Mouse (Mus musculus) E14TG2a.4 (cell line): Measurements from ENCODE around the gene Fank1.

Experiments
- CTCF ChIP-seq: conservative IDR thresholded peaks from 2 replicates; pipeline ENCODE4 v1.5.1; 2014; ENCODE audit warnings: low read length
- NANOG ChIP-seq: IDR thresholded peaks from 2 replicates; pipeline ENCODE4 v1.6.1; 2014; ENCODE audit warnings: borderline replicate concordance, low read length, mixed read lengths
- POU5F1 ChIP-seq: IDR thresholded peaks from 2 replicates; pipeline ENCODE4 v1.6.1; 2014; ENCODE audit warnings: low read length, borderline replicate concordance

GRCm38 (mm10) chr7:133848180-133848579, 71.5 kb downstream of the Fank1 start:
- TF ChIP-seq CTCF (no peak), POU5F1 (no peak), NANOG (no peak)
